Mouse (Mus musculus) lung, embryonic 14.5 days (tissue): ENCODE data around the gene Rag1. TPM values are rescaled to one million over a fixed set of nuclear protein-coding genes. Genes with fewer than 3 reads are reported as not detected.
A peak's percentile ranks its signal among the peaks of the same experiment; 100 is the strongest.

Experiments used
- ATAC-seq: fragments of 200-750 bp; cut with Nextera tagmentation; 2 replicates; pipeline ENCODE4 v1.8.0; 2017; ENCODE audit warnings: mild to moderate bottlenecking, moderate TSS enrichment, moderate library complexity; ENCODE audit not compliant: insufficient read depth
- DNase-seq: peaks from one replicate; pipeline ENCODE4 v3.0.0-alpha.2; 2015
- H3K27ac ChIP-seq: fragments of 300-500 bp; sonication (generic); 2 replicates; pipeline ENCODE4 v1.5.1; 2014; ENCODE audit warnings: low read depth, mild to moderate bottlenecking, moderate library complexity
- H3K27me3 ChIP-seq: fragments of 300-500 bp; sonication (generic); 2 replicates; pipeline ENCODE4 v1.6.1; 2014; ENCODE audit warnings: low read length, control low read depth; ENCODE audit not compliant: insufficient read depth
- H3K36me3 ChIP-seq: fragments of 300-500 bp; sonication (generic); 2 replicates; pipeline ENCODE4 v1.6.1; 2014; ENCODE audit warnings: control low read depth; ENCODE audit not compliant: insufficient read depth
- H3K4me1 ChIP-seq: fragments of 300-500 bp; sonication (generic); 2 replicates; pipeline ENCODE4 v1.6.1; 2014; ENCODE audit warnings: antibody characterized with exemption, control low read depth; ENCODE audit not compliant: insufficient read depth
- H3K4me2 ChIP-seq: fragments of 300-500 bp; sonication (generic); 2 replicates; pipeline ENCODE4 v1.6.1; 2014; ENCODE audit warnings: mild to moderate bottlenecking
- H3K4me3 ChIP-seq: fragments of 300-500 bp; sonication (generic); 2 replicates; pipeline ENCODE4 v1.5.1; 2014; ENCODE audit warnings: low read depth, low read length
- H3K9ac ChIP-seq: fragments of 300-500 bp; sonication (generic); 2 replicates; pipeline ENCODE4 v1.6.1; 2014
- H3K9me3 ChIP-seq: fragments of 300-500 bp; sonication (generic); 2 replicates; pipeline ENCODE4 v1.6.1; 2016; ENCODE audit warnings: low read depth, low read length, control low read depth
- CTCF ChIP-seq: IDR thresholded peaks from 2 replicates; pipeline ENCODE4 v1.5.1; 2016; ENCODE audit warnings: antibody characterized with exemption, low read depth
- WGBS: fragments of 180-500 bp; shearing (Covaris S2); extraction: QIAGEN DNeasy Blood & Tissue Kit; methylation state at CpG from one replicate; pipeline ENCODE4 v1.1.7; 2014; 5-methylcytosine and 5-hydroxymethylcytosine counted together
- polyA plus RNA-seq: library from polyadenylated mRNA; unstranded; fragments of >200 nt; fragmentation: Nextera tagmentation; extraction: Ambion mirVana; gene quantifications from 2 replicates; pipeline ENCODE4 v1.2.1, GENCODE M21; 2014

Rag1 gene
- polyA plus RNA-seq = not detected in 2 replicates

- Histone ChIP-seq H3K4me3 (no peak within 1 kb of the TSS), H3K36me3 (no peaks in the 10 kb centered on the region), H3K9me3 (no peaks in the 10 kb centered on the region), H3K27ac (no peak within 1 kb of the TSS), H3K9ac (no peak within 1 kb of the TSS), H3K4me2 (no peak within 1 kb of the TSS), H3K4me1 (no peaks in the 10 kb centered on the region), H3K27me3 (no peaks in the 10 kb centered on the region)
- WGBS = 36% methylated on average over 8 of the region's 8 CpGs
- no peak for ATAC-seq
- DNase-seq = no peak
- no peak for TF ChIP-seq CTCF
These were observed at the start of gene Rag1, which contains the start of gene B230118H07Rik for GRCm38 (mm10) chr2:101649114-101649671. Gene Rag1 (minus strand): TSS chr2:101649501. Gene B230118H07Rik (minus strand): TSS chr2:101649532.

GRCm38 (mm10) chr2:101695584-101695983, 46.3 kb upstream of the Rag1 start:
- Histone ChIP-seq H3K4me3 (no peak overlapping the region), H3K36me3 (peaks cover 52% of the 10 kb centered on the region), H3K4me1 (no peaks in the 10 kb centered on the region), H3K9me3 (no peaks in the 10 kb centered on the region), H3K9ac (no peak overlapping the region), H3K27me3 (no peaks in the 10 kb centered on the region), H3K27ac (no peak overlapping the region), H3K4me2 (no peak overlapping the region)
- DNase-seq (no peak), ATAC-seq (no peak)
- WGBS = 81% methylated on average over 7 of the region's 7 CpGs
- TF ChIP-seq CTCF = no peak

- DNase-seq = peak; percentile 80
- Histone ChIP-seq H3K36me3 (peaks cover 68% of the 10 kb centered on the region), H3K9me3 (no peaks in the 10 kb centered on the region), H3K4me3 (no peak overlapping the region), H3K27ac (no peak overlapping the region), H3K27me3 (no peaks in the 10 kb centered on the region), H3K4me2 (no peak overlapping the region), H3K4me1 (no peaks in the 10 kb centered on the region), H3K9ac (no peak overlapping the region)
- WGBS = 53% methylated on average over 5 of the region's 5 CpGs
- peak; percentile 62 for TF ChIP-seq CTCF
- no peak for ATAC-seq
These were observed 44.4 kb upstream of the Rag1 start for GRCm38 (mm10) chr2:101693577-101694215.

GRCm38 (mm10) chr2:101693043-101693442, 43.7 kb upstream of the Rag1 start:
- no peak for DNase-seq
- ATAC-seq = no peak

GRCm38 (mm10) chr2:101690252-101690827, 41.0 kb upstream of the Rag1 start:
- H3K9ac ChIP-seq = no peak overlapping the region
- H3K9me3 ChIP-seq = no peaks in the 10 kb centered on the region
- DNase-seq (no peak), ATAC-seq (no peak)
- H3K27ac ChIP-seq = no peak overlapping the region
- peaks cover 72% of the 10 kb centered on the region for H3K36me3 ChIP-seq
- no peaks in the 10 kb centered on the region for H3K4me1 ChIP-seq
- H3K4me3 ChIP-seq = no peak overlapping the region
- 92% methylated on average over 9 of the region's 9 CpGs for WGBS
- TF ChIP-seq CTCF = no peak
- no peaks in the 10 kb centered on the region for H3K27me3 ChIP-seq
- no peak overlapping the region for H3K4me2 ChIP-seq

More at GRCm38 (mm10) chr2:101693043-101693442, 43.7 kb upstream of the Rag1 start:
- no peak overlapping the region for H3K9ac ChIP-seq
- H3K4me2 ChIP-seq = no peak overlapping the region
- peaks cover 66% of the 10 kb centered on the region for H3K36me3 ChIP-seq
- H3K27me3 ChIP-seq = no peaks in the 10 kb centered on the region
- TF ChIP-seq CTCF = no peak
- no peak overlapping the region for H3K27ac ChIP-seq
- H3K4me3 ChIP-seq = no peak overlapping the region
- H3K4me1 ChIP-seq = no peaks in the 10 kb centered on the region
- no peaks in the 10 kb centered on the region for H3K9me3 ChIP-seq
- WGBS = 63% methylated on average over 4 of the region's 4 CpGs

- no peak overlapping the region for H3K4me2 ChIP-seq
- H3K27ac ChIP-seq = no peak overlapping the region
- H3K9me3 ChIP-seq = no peaks in the 10 kb centered on the region
- no peak overlapping the region for H3K9ac ChIP-seq
- DNase-seq (no peak), ATAC-seq (no peak)
- whole genome bisulfite sequencing = 90% methylated on average over 5 of the region's 5 CpGs
- H3K4me3 ChIP-seq = no peak overlapping the region
- H3K27me3 ChIP-seq = no peaks in the 10 kb centered on the region
- TF ChIP-seq CTCF = no peak
- H3K4me1 ChIP-seq = no peaks in the 10 kb centered on the region
- H3K36me3 ChIP-seq = peaks cover 72% of the 10 kb centered on the region
These were observed 38.7 kb upstream of the Rag1 start for GRCm38 (mm10) chr2:101688011-101688410.

GRCm38 (mm10) chr2:101684421-101684820, 35.1 kb upstream of the Rag1 start:
- WGBS = 86% methylated on average over 12 of the region's 12 CpGs
- no peak for TF ChIP-seq CTCF
- DNase-seq (no peak), ATAC-seq (no peak)
- no peaks in the 10 kb centered on the region for H3K27me3 ChIP-seq
- H3K27ac ChIP-seq = no peak overlapping the region
- no peak overlapping the region for H3K4me2 ChIP-seq
- no peaks in the 10 kb centered on the region for H3K9me3 ChIP-seq
- H3K4me1 ChIP-seq = peaks cover 2% of the 10 kb centered on the region; the same call in 1 of the 2 replicates
- peaks cover 45% of the 10 kb centered on the region for H3K36me3 ChIP-seq
- H3K9ac ChIP-seq = no peak overlapping the region
- no peak overlapping the region for H3K4me3 ChIP-seq
